Mouse (Mus musculus) heart, postnatal 0 days (tissue): ENCODE measurements at regions not wholly inside any gene's neighbourhood (a gene's known extent, or its start where the extent isn't known, plus 50 kb on each side); places are given as distances from the start of the nearest gene placed in this dataset.

ENCODE experiments used
- ATAC-seq: fragments of 200-750 bp; cut with Nextera tagmentation; 2 replicates; pipeline ENCODE4 v1.8.0; 2017; ENCODE audit warnings: low read depth, moderate number of reproducible peaks, moderate library complexity; ENCODE audit not compliant: insufficient read depth
- DNase-seq: peaks from one replicate; pipeline ENCODE4 v3.0.0-alpha.2; 2016; ENCODE audit warnings: low spot score
- H3K27ac ChIP-seq: fragments of 300-500 bp; sonication (generic); 2 replicates; pipeline ENCODE4 v1.5.1; 2014; ENCODE audit warnings: low read depth, mild to moderate bottlenecking
- H3K27me3 ChIP-seq: fragments of 300-500 bp; sonication (generic); 2 replicates; pipeline ENCODE4 v1.6.1; 2014; ENCODE audit warnings: low read length, mixed read lengths; ENCODE audit not compliant: control insufficient read depth, insufficient read depth
- H3K36me3 ChIP-seq: fragments of 300-500 bp; sonication (generic); replicated peaks from 2 replicates; pipeline ENCODE4 v1.6.1; 2014; ENCODE audit warnings: low read length, mixed read lengths; ENCODE audit not compliant: control insufficient read depth, insufficient read depth
- H3K4me1 ChIP-seq: fragments of 300-500 bp; sonication (generic); 2 replicates; pipeline ENCODE4 v1.6.1; 2014; ENCODE audit warnings: antibody characterized with exemption; ENCODE audit not compliant: control insufficient read depth, insufficient read depth
- H3K4me2 ChIP-seq: fragments of 300-500 bp; sonication (generic); 2 replicates; pipeline ENCODE4 v1.6.1; 2014; ENCODE audit warnings: low read depth, mild to moderate bottlenecking, low read length, moderate library complexity
- H3K4me3 ChIP-seq: fragments of 300-500 bp; sonication (generic); 2 replicates; pipeline ENCODE4 v1.5.1; 2014; ENCODE audit warnings: low read depth, low read length
- H3K9ac ChIP-seq: fragments of 300-500 bp; sonication (generic); replicated peaks from 2 replicates; pipeline ENCODE4 v1.6.1; 2014; ENCODE audit warnings: low read depth, low read length, mixed read lengths
- H3K9me3 ChIP-seq: fragments of 300-500 bp; sonication (generic); replicated peaks from 2 replicates; pipeline ENCODE4 v1.6.1; 2016; ENCODE audit warnings: low read length; ENCODE audit not compliant: control insufficient read depth
- CTCF ChIP-seq: IDR thresholded peaks from 2 replicates; pipeline ENCODE4 v1.5.1; 2016; ENCODE audit warnings: antibody characterized with exemption, control low read depth, low read depth
- EP300 ChIP-seq: IDR thresholded peaks from 2 replicates; pipeline ENCODE4 v1.6.1; 2016; ENCODE audit warnings: antibody characterized with exemption, low read depth
- WGBS: fragments of 180-500 bp; shearing (Covaris S2); extraction: QIAGEN DNeasy Blood & Tissue Kit; methylation state at CpG from one replicate; pipeline ENCODE4 v1.1.7; 2014; 5-methylcytosine and 5-hydroxymethylcytosine counted together

GRCm38 (mm10) chrX:77451977-77452675, 58.7 kb upstream of the Tbl1x start:
- no peak overlapping the region for H3K4me3 ChIP-seq
- H3K4me2 ChIP-seq, result no peak overlapping the region
- no peak overlapping the region for H3K27ac ChIP-seq
- H3K36me3 ChIP-seq, result no peaks in the 10 kb centered on the region
- DNase-seq (no peak), ATAC-seq (no peak)
- no peaks in the 10 kb centered on the region for H3K27me3 ChIP-seq
- no peaks in the 10 kb centered on the region for H3K4me1 ChIP-seq
- no peaks in the 10 kb centered on the region for H3K9me3 ChIP-seq
- 78% methylated on average over 1 of the region's 1 CpGs for WGBS
- TF ChIP-seq CTCF, result no peak
- TF ChIP-seq EP300, result no peak
- H3K9ac ChIP-seq, result no peak overlapping the region
